Mouse (Mus musculus): Measurements from ENCODE around the gene Acads.
"Not testable (repeated sequence)": the region's sequence is repeated elsewhere in the genome, so short reads cannot be mapped to it uniquely, and the experiment has no call there.

Gene Acads

GRCm38 (mm10) chr5:115118961-115119570 lies at the start of gene Acads:
Gene Acads (minus strand): TSS chr5:115119346.
- peak; percentile 85 for DNase-seq (ENCODE audit: low spot score)

GRCm38 (mm10) chr5:115167396-115167795 lies 48.2 kb upstream of the Acads start:
- no peak for DNase-seq (ENCODE audit: low spot score)

DNA sequence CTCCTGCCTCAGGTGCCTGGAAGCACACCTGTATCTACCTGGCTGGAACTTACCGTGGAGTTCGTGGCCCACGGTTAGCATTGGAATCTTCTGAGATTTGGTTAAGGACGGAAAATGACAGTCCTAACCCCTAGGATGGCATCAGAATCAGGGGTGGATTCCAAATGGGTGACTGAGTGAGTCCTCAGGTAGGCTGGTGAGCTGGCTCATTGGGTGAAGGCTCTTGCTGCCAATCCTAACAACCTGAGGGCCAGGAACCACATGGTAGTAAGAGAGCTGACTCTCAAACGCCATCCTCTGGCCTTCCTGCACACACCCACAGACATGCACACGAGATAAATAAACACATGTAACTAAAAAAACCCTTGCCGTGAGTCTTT lies 47.7 kb upstream of the Acads start:
- DNase-seq (ENCODE audit: low spot score): no peak

DNA sequence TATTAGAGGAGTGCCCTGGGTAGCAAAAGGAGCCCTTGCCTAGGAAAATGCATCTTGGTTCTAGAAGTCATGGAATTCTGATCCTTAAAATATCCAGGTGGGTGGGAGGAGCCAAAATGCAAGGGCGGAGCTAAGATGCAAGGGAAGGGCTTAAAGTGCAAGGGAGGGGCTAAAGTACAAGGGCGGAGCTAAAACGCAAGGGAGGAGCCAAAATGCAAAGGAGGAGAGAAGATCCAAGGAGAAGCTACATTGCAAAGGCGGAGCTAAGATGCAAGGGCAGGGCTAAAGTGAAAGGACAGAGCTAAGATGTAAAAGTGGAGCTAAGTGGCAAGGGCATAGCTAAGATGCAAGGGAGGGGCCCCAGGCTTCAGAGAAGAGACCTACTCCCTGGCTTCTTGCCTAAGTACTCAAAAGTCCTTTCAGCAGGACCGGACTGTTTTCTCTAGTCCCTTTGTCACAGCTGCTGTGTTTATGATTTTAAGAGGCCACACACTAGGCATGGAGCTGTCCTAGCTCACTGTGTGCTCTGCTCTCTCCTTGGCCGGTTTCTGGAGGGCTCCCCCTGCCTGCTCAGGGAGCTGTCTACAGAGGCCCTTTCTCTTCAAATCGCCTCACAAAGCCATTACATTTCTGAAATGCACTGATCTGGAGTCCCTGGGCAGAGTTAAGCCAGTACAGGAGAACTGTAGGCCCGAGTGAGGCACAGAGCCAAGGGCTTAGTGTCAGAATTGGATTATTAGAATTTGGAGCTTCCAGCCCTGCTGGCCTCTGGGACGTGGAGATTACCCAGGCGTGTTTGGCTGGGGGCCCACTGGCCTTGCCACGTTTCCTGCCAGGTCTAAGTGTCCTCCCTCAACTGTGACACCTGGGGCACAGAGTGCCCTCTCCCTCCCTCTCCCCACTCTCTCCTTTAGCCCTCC lies 47.0 kb upstream of the Acads start:
- DNase-seq (ENCODE audit: low spot score): peak; percentile 62

DNA sequence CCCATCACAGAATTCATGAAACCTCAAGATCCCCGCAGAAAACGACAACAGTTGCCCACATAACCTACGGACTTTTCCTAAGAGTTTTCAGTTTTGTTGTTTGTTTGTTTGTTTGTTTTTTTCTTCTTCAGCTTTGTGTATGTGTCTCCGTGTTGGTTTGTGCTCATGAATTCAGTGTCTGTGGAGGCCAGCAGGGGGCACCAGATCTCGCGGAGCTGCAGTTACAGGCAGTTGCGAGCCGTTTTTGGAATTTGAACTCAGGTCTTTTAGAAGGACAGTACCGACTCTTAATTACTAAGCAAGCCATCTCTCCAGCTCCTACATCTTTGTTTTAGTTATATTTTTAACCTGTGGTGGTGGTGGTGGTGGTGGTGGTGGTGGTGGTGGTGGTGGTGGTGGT lies 46.2 kb upstream of the Acads start:
- DNase-seq (ENCODE audit: low spot score): no peak

GRCm38 (mm10) chr5:115164446-115164845 lies 45.3 kb upstream of the Acads start:
- not testable (repeated sequence) for DNase-seq (ENCODE audit: low spot score)

DNA sequence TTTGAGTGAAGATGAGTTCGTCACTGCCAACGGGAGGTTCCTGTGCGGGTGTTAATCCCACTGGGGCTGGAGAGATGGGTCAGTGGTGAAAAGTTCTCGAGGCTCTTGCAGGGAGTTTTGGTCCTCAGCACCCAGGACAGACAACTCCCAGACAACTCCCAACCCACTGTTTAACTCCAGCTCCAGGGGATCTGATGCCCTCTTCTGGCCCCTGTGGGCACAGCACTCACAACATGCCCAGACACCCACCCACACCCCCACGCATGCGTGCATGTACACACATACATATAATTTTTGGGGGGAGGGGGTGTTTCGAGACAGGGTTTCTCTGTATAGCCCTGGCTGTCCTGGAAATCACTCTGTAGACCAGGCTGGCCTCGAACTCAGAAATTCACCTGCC lies 44.4 kb upstream of the Acads start:
- peak; percentile 54 for DNase-seq (ENCODE audit: low spot score)

DNA sequence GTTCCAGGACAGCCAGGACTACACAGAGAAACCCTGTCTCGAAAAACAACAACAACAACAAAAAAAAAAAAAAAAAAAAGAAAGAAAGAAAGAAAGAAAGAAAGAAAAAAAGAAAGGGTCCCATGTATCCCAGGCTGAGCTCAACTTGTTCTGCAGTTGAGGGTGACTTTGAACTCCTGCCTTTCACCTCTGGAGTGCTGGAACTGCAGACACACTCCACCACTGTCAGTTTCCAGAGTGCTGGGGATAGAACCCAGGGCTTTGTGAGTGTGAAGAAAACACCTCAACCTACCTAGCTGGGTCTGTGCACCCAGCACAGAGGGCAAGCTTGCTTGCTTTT lies 42.8 kb upstream of the Acads start:
- not testable (repeated sequence) for DNase-seq (ENCODE audit: low spot score)

- no peak for DNase-seq (ENCODE audit: low spot score)
Observed at GRCm38 (mm10) chr5:115161064-115161939, 42.2 kb upstream of the Acads start.

DNA sequence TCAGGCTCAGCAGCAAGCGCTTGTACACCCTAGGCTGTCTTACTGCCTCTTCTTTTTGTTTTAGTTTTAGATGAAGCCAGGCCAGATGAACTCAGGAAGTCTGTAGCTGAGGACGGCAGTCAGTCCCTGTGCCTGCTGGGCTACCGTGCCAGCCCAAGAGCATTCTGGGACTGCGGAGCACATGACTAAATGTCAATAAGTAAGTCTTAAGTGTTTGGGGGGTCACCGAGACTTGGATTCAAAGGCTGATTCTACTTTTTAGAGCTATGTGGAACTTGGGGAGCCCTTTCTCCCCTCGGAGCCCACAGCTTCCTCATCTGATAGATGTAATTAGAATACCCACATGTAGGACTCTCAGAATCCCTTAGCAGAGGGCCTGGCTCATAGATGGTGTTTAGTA lies 41.5 kb upstream of the Acads start:
- DNase-seq (ENCODE audit: low spot score): no peak

- DNase-seq (ENCODE audit: low spot score): no peak
Observed at GRCm38 (mm10) chr5:115159165-115159564, 40.0 kb upstream of the Acads start.

DNA sequence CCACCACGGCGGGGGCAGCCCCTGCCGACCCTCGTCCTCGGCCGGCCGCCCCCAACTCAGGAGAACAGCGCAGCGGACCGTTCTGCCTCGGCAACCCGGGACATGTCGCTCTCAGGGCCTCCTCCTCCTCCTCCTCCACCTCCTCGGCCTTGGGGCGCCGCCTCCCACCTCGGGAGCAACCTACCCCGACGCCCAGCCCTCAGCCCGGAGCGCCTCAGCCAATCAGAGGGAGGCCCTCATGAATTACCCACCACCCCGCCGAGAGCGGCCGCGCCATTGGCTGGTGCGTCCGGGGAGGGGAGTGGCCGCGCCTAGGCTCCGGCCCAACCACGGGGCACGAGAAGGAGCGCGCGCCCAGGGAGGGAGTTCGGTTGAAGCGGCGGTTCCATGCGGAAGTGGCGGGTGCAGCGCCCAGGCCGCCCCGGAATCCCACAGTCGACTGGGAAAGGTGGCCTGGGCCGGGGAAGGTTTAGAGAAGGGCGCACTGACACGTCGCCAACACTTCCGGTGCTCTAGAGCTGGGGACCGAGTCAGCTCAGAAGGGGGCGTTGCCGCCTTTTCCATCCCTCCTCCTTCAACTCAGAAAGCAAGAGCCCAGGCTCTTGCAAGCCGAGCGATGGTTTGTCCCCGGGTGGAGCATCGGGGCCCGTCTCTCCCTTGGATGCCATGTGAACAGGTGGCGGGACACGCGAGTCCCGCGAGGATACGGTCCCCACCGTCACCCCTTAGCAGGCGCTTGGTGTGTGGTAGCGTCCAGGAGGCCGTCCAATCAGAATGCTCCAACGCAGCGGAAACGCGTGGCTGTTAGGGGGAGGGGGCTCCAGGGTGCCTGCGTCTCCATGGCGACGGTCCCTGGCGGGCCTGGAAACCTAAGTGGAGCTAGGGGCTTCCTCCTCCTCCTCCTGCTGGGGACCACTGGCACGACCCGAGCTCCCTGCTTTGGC lies 39.2 kb upstream of the Acads start, which contains the start of gene Mlec:
Gene Mlec, minus strand, starts transcription at position 140 of the 944 bp plus-strand sequence.
- peak; percentile 99 for DNase-seq (ENCODE audit: low spot score)

DNA sequence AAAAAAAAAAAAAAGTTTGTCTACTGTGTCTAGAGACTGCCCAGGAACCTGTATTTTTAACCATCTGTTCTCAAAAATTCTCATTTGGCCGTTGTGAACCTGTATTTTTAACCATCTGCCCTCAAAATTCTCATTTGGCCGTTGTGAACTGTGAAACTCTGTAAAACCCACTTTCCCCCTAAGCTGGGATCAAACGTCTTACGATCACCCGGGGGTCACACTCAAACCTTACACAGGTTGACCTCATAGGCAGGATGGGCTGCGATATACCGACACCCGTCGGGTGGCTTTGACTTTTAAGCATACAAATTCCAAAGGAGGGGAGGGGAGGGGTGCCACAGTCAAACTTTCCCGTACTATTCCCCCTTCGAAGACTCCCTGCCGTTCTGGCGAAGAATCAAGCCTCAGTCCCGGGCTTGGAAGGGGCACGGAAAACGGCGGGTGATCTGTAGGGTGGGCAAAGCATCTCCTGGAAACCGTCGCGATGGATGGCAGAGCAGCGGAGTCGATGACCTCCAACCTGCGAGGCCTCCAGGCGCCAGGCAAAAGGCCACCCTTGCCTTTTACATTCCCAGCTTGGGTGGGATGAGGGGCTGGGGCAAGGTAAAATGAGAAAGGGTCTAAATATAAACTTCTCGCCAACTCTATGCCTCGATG lies 37.9 kb upstream of the Acads start:
- DNase-seq (ENCODE audit: low spot score): no peak

GRCm38 (mm10) chr5:115156401-115156800 lies 37.3 kb upstream of the Acads start:
- no peak for DNase-seq (ENCODE audit: low spot score)

DNA sequence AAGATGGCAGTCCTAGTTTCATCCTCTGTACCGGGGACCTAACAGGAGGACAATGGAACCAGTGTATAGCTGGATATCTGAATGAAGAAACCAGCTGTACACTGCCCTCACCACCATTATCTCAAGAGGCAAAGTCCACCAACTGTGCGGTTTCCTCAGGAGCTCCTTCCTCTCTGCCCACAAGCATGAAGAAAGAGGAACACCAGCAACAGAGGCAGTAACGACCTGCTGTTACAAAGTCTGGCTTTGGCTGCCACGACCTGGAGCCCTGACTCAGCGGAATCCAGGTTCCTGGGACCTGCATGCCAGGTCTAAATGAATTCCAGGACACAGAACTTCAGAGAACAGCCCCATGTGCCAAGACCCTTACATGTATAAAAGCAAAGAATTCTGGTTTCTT lies 36.7 kb upstream of the Acads start:
- DNase-seq (ENCODE audit: low spot score): no peak

- DNase-seq (ENCODE audit: low spot score): no peak
Observed at GRCm38 (mm10) chr5:115155156-115155631, 36.0 kb upstream of the Acads start.

DNA sequence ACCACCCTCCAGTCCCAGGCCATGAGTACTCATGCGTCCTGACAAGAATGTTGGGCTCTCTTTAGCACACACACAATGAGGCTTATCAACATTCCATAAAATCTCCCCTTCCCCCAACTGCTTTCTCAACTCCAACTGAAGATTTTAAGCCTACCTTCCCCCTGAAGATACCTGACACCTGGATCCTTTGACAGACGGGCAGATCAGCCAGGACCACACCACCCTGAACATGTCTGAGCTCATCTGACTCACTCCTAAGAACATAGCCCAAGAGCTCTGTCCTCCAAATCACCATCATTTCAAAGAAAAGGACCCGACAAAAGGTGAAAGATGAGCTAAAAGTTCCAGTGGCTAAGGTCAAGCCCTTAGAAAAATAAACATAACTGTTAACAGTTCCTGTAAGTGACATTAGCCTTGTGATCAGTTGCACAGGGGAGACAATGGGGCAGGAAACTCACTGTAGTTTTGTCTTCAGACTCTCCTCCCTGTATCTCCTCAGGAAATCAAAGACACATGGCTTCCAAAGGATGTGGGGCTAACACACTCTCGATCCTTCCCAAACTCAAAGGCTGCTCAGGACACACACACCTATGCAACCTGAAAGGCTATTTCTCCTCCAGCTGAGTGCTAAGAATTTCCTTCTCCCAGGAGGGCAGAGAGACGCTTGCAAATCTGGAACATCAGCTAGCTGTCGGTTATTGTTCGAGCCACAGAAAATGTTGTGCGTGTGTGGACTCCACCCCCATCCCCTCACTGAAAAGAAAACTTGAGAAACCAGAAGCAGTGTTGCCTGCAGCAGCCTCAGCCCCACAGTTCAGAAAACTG lies 33.2 kb upstream of the Acads start:
- no peak for DNase-seq (ENCODE audit: low spot score)

GRCm38 (mm10) chr5:115151457-115151856 lies 32.3 kb upstream of the Acads start:
- DNase-seq (ENCODE audit: low spot score): no peak

DNA sequence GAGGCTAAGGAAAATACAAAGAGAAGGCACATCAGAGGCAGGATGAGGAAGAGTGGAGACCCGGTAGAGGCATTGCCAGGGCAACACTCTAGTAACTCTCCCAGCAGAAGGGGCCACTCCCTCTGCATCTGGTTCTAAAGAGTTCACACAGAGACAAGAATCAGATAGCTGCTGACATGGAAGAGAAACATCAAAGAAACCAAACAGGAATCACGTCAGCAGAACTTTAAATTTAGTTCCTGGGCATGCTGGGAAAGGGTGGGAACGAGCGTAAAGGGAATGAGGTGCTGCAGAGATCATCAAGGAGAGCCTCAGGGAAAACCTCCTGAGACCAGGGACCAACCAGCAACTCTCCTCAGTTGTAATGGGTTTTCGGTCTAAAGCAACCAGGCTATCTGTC lies 31.8 kb upstream of the Acads start:
- DNase-seq (ENCODE audit: low spot score): no peak
